Mouse (Mus musculus) kidney, adult 11 months (tissue): ENCODE measurements around the gene Amelx.

ENCODE experiments used
- DNase-seq: peaks from one replicate; pipeline ENCODE4 v3.0.0; 2022

The Amelx gene

GRCm38 (mm10) chrX:169187100-169187499 is at the start of gene Amelx:
Gene Amelx (minus strand): TSS chrX:169187200.
- DNase-seq = no peak

- DNase-seq = no peak
Measured at GRCm38 (mm10) chrX:169222357-169223062, 35.5 kb upstream of the Amelx start.

GRCm38 (mm10) chrX:169220064-169220463 is 33.1 kb upstream of the Amelx start:
- DNase-seq = no peak

- DNase-seq = no peak
Measured at GRCm38 (mm10) chrX:169210019-169210418, 23.0 kb upstream of the Amelx start.

GRCm38 (mm10) chrX:169178634-169179033 is 8.4 kb downstream of the Amelx start:
- DNase-seq = no peak

- DNase-seq = no peak
Measured at GRCm38 (mm10) chrX:169173796-169174195, 13.2 kb downstream of the Amelx start.

- no peak for DNase-seq
Measured at GRCm38 (mm10) chrX:169170981-169171380, 16.0 kb downstream of the Amelx start.

GRCm38 (mm10) chrX:169158385-169158784 is 28.6 kb downstream of the Amelx start:
- no peak for DNase-seq

GRCm38 (mm10) chrX:169153805-169154204 is 33.2 kb downstream of the Amelx start:
- DNase-seq = no peak

- DNase-seq = no peak
Measured at GRCm38 (mm10) chrX:169140467-169140866, 46.5 kb downstream of the Amelx start.

GRCm38 (mm10) chrX:169139758-169140157 is 47.2 kb downstream of the Amelx start:
- DNase-seq = no peak
